Mouse (Mus musculus) embryonic fibroblast, embryonic 13.5 days (primary cell): ENCODE measurements at regions not wholly inside any gene's neighbourhood (a gene's known extent, or its start where the extent isn't known, plus 50 kb on each side); places are given as distances from the start of the nearest gene placed in this dataset.

Source experiments
- H3K27ac ChIP-seq: 2 replicates; pipeline ENCODE4 v1.5.1; 2012; ENCODE audit warnings: low read length, control low read depth, inconsistent platforms; ENCODE audit not compliant: insufficient read depth
- H3K4me1 ChIP-seq: 2 replicates; pipeline ENCODE4 v1.6.1; 2011; ENCODE audit warnings: low read length; ENCODE audit not compliant: control insufficient read depth, insufficient read depth
- H3K4me3 ChIP-seq: 2 replicates; pipeline ENCODE4 v1.5.1; 2011; ENCODE audit warnings: mild to moderate bottlenecking, control low read depth, low read length; ENCODE audit not compliant: insufficient read depth
- CTCF ChIP-seq: IDR thresholded peaks from 2 replicates; pipeline ENCODE4 v1.5.1; 2011; ENCODE audit warnings: mild to moderate bottlenecking, control low read depth, low read length, moderate library complexity, borderline replicate concordance; ENCODE audit not compliant: insufficient read depth
- POLR2A ChIP-seq: IDR thresholded peaks from 2 replicates; pipeline ENCODE4 v1.6.1; 2011; ENCODE audit warnings: low read depth, mild to moderate bottlenecking, control low read depth, low read length, moderate library complexity

GRCm38 (mm10) chr12:25826928-25827327 lies 588.1 kb downstream of the Rnf144a start:
- TF ChIP-seq CTCF: no peak
- TF ChIP-seq POLR2A: no peak
- H3K4me1 ChIP-seq: no peaks in the 10 kb centered on the region
- H3K27ac ChIP-seq: no peak overlapping the region
- no peak overlapping the region for H3K4me3 ChIP-seq

- no peak for TF ChIP-seq CTCF
- TF ChIP-seq POLR2A: no peak
- Histone ChIP-seq H3K4me1 (no peaks in the 10 kb centered on the region), H3K4me3 (no peak overlapping the region), H3K27ac (no peak overlapping the region)
Observed at GRCm38 (mm10) chr12:25826451-25826850, 588.6 kb downstream of the Rnf144a start.

GRCm38 (mm10) chr12:25816248-25816647 lies 598.8 kb downstream of the Rnf144a start:
- H3K27ac ChIP-seq: no peak overlapping the region
- no peaks in the 10 kb centered on the region for H3K4me1 ChIP-seq
- no peak for TF ChIP-seq POLR2A
- no peak for TF ChIP-seq CTCF
- no peak overlapping the region for H3K4me3 ChIP-seq

- TF ChIP-seq CTCF (no peak), POLR2A (no peak)
- no peak overlapping the region for H3K27ac ChIP-seq
- no peaks in the 10 kb centered on the region for H3K4me1 ChIP-seq
- H3K4me3 ChIP-seq: no peak overlapping the region
Observed at GRCm38 (mm10) chr12:25795092-25795491, 620.0 kb downstream of the Rnf144a start.

- no peak overlapping the region for H3K27ac ChIP-seq
- TF ChIP-seq CTCF (no peak), POLR2A (no peak)
Observed at GRCm38 (mm10) chr12:25794571-25794970, 620.5 kb downstream of the Rnf144a start.

GRCm38 (mm10) chr12:25792571-25793075 lies 622.4 kb downstream of the Rnf144a start:
- no peaks in the 10 kb centered on the region for H3K4me1 ChIP-seq

More at GRCm38 (mm10) chr12:25794571-25794970, 620.5 kb downstream of the Rnf144a start:
- H3K4me3 ChIP-seq: no peak overlapping the region
- no peaks in the 10 kb centered on the region for H3K4me1 ChIP-seq

GRCm38 (mm10) chr12:25790956-25791355 lies 624.1 kb downstream of the Rnf144a start:
- no peak for TF ChIP-seq POLR2A
- no peak for TF ChIP-seq CTCF
- Histone ChIP-seq H3K27ac (no peak overlapping the region), H3K4me3 (no peak overlapping the region), H3K4me1 (no peaks in the 10 kb centered on the region)

More at GRCm38 (mm10) chr12:25792571-25793075, 622.4 kb downstream of the Rnf144a start:
- TF ChIP-seq CTCF (no peak), POLR2A (no peak)
- Histone ChIP-seq H3K27ac (no peak overlapping the region), H3K4me3 (no peak overlapping the region)

GRCm38 (mm10) chr12:25785646-25786606 lies 629.1 kb downstream of the Rnf144a start:
- H3K4me1 ChIP-seq: no peaks in the 10 kb centered on the region
- no peak for TF ChIP-seq POLR2A
- TF ChIP-seq CTCF: no peak
- H3K4me3 ChIP-seq: no peak overlapping the region
- no peak overlapping the region for H3K27ac ChIP-seq

GRCm38 (mm10) chr12:25784401-25784800 lies 630.7 kb downstream of the Rnf144a start:
- H3K27ac ChIP-seq: no peak overlapping the region
- H3K4me3 ChIP-seq: no peak overlapping the region
- TF ChIP-seq POLR2A (no peak), CTCF (no peak)
- H3K4me1 ChIP-seq: no peaks in the 10 kb centered on the region
